Mouse (Mus musculus): ENCODE measurements around the gene Pfdn6. TPM values are rescaled to one million over a fixed set of nuclear protein-coding genes. Genes with fewer than 3 reads are reported as not detected.

Pfdn6 gene
- polyA plus RNA-seq, 1 experiment from 2014 or later, result 152 TPM

DNA sequence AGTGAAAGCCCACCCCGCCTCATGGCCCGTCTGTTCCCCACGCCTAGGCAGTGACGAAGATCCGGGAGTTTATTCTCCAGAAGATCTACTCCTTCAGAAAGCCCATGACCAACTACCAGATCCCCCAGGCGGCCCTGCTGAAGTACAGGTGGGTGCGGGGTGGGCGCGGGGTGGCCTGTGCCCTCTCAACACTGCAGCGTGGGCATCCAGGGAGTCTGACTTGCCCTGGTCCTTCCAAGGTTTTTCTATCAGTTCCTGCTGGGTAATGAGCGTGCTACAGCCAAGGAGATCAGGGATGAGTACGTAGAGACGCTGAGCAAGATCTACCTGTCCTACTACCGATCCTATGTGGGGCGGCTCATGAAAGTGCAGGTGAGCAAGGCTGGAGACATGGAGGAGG lies 19.8 kb upstream of the Pfdn6 start:
- 92% methylated on average over 15 of the region's 15 CpGs for WGBS
- Histone ChIP-seq H3K27me3 (ENCODE audit: control insufficient read depth, insufficient read depth, low read length) (no peaks in the 10 kb centered on the region), H3K4me3 (ENCODE audit: low read depth, low read length) (no peak overlapping the region), H3K27ac (ENCODE audit: low read length) (no peak overlapping the region), H3K4me1 (ENCODE audit: control insufficient read depth, insufficient read depth, low read length) (peaks cover 4% of the 10 kb centered on the region; the same call in 1 of the 2 replicates), H3K9me3 (ENCODE audit: control insufficient read depth, low read depth, low read length) (no peaks in the 10 kb centered on the region), H3K4me2 (replicated peaks; ENCODE audit: low read depth, low read length) (no peak overlapping the region), H3K9ac (replicated peaks; ENCODE audit: low read depth, low read length) (no peak overlapping the region), H3K36me3 (ENCODE audit: control insufficient read depth, insufficient read depth, low read length) (peaks cover 8% of the 10 kb centered on the region)
- no peak for ATAC-seq (ENCODE audit: insufficient number of reproducible peaks, insufficient read depth, low FRiP score, low read depth)

DNA sequence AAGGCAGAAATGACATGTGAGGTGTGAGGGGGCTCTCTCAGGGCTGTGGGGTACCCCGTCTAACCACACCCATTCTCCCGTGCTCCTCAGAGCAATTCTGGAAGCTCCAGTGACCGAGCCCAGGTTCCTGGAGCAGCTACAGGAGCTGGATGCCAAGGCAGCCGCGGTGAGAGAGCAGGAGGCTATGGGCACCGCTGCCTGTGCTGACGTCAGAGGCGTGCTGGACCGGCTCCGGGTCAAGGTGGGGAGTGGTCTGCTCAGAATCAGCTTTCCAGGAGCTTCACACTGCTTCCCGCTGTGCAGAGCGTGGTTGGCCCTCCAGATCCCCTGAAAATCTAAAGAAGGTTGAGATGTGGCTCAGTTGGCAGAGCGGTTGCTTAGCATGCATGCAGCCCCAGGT lies 19.0 kb upstream of the Pfdn6 start:
- peaks cover 12% of the 10 kb centered on the region for H3K36me3 ChIP-seq (ENCODE audit: control insufficient read depth, insufficient read depth, low read length)
- no peak overlapping the region for H3K27ac ChIP-seq (ENCODE audit: low read length)
- H3K4me1 ChIP-seq (ENCODE audit: control insufficient read depth, insufficient read depth, low read length), result peaks cover 9% of the 10 kb centered on the region; the same call in 1 of the 2 replicates
- H3K4me3 ChIP-seq (ENCODE audit: low read depth, low read length), result no peak overlapping the region
- 95% methylated on average over 13 of the region's 13 CpGs for WGBS
- no peaks in the 10 kb centered on the region for H3K9me3 ChIP-seq (ENCODE audit: control insufficient read depth, low read depth, low read length)
- no peaks in the 10 kb centered on the region for H3K27me3 ChIP-seq (ENCODE audit: control insufficient read depth, insufficient read depth, low read length)
- no peak overlapping the region for H3K9ac ChIP-seq (replicated peaks; ENCODE audit: low read depth, low read length)
- no peak overlapping the region for H3K4me2 ChIP-seq (replicated peaks; ENCODE audit: low read depth, low read length)
- ATAC-seq (ENCODE audit: insufficient number of reproducible peaks, insufficient read depth, low FRiP score, low read depth), result no peak

DNA sequence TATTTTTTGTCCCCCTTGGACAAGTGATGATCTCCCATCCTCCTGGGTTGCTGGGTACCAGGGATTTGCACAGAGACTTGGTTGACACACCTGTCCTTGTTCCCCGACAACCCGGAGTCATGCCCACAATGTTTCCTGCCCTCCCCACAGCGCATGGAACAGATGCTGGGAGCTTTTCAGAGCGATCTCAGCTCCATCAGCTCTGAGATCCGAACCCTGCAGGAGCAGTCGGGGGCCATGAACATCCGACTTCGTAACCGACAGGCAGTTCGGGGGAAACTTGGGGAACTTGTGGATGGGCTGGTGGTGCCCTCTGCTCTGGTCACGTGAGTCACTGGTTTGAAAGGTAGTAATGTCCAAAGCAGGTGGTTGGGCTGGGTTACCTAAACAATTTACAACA lies 18.3 kb upstream of the Pfdn6 start:
- Histone ChIP-seq H3K4me2 (replicated peaks; ENCODE audit: low read depth, low read length) (no peak overlapping the region), H3K4me3 (ENCODE audit: low read depth, low read length) (no peak overlapping the region), H3K9me3 (ENCODE audit: control insufficient read depth, low read depth, low read length) (no peaks in the 10 kb centered on the region), H3K4me1 (ENCODE audit: control insufficient read depth, insufficient read depth, low read length) (peaks cover 16% of the 10 kb centered on the region; the same call in 1 of the 2 replicates), H3K36me3 (ENCODE audit: control insufficient read depth, insufficient read depth, low read length) (peaks cover 17% of the 10 kb centered on the region), H3K27me3 (ENCODE audit: control insufficient read depth, insufficient read depth, low read length) (no peaks in the 10 kb centered on the region), H3K27ac (ENCODE audit: low read length) (no peak overlapping the region), H3K9ac (replicated peaks; ENCODE audit: low read depth, low read length) (no peak overlapping the region)
- 93% methylated on average over 11 of the region's 11 CpGs for WGBS
- no peak for ATAC-seq (ENCODE audit: insufficient number of reproducible peaks, insufficient read depth, low FRiP score, low read depth)

DNA sequence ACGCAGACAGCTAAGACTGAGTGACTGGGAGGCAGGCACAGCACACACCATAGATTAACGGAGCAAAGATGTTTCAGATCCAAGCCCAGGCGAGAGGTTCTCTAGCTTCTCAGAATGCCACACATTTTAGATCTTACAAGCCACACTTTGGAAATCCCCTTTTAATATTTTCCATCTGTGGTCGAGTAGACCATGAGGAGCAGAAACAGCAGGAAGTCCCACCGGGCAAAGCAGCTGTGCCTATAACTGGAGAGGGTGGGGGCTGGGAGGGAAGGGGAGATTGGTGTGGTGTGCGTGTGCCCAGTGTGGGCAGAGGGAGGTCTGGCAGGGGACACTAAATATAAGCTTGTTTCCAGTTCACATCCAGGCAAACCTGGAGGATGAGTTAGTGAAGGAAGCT lies 17.4 kb upstream of the Pfdn6 start:
- Histone ChIP-seq H3K9ac (replicated peaks; ENCODE audit: low read depth, low read length) (no peak overlapping the region), H3K4me3 (ENCODE audit: low read depth, low read length) (no peak overlapping the region), H3K4me2 (replicated peaks; ENCODE audit: low read depth, low read length) (no peak overlapping the region), H3K27me3 (ENCODE audit: control insufficient read depth, insufficient read depth, low read length) (no peaks in the 10 kb centered on the region), H3K27ac (ENCODE audit: low read length) (no peak overlapping the region), H3K4me1 (ENCODE audit: control insufficient read depth, insufficient read depth, low read length) (peaks cover 25% of the 10 kb centered on the region; the same call in 1 of the 2 replicates), H3K36me3 (ENCODE audit: control insufficient read depth, insufficient read depth, low read length) (peaks cover 26% of the 10 kb centered on the region), H3K9me3 (ENCODE audit: control insufficient read depth, low read depth, low read length) (no peaks in the 10 kb centered on the region)
- no peak for ATAC-seq (ENCODE audit: insufficient number of reproducible peaks, insufficient read depth, low FRiP score, low read depth)
- 90% methylated on average over 6 of the region's 6 CpGs for WGBS

DNA sequence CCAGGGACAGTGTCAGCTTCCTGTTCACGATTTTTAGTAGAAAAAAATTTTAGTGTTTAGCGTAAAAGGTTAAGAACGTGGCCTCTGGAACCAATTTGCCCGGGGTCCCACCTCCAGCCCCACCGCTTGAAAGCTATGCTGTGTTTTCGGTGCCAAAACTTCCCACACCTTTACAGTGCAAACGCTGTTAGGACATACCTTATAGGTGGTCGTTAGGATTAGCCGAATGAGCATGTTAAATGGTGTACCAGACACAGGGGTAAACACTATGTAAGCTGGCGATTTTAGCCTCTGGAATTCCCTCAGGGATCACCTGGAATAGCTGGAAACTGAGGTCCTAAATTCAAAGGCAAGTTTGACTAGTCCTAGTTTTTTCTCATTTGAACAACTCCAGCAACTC lies 16.2 kb upstream of the Pfdn6 start:
- Histone ChIP-seq H3K4me1 (ENCODE audit: control insufficient read depth, insufficient read depth, low read length) (peaks cover 30% of the 10 kb centered on the region; the same call in 1 of the 2 replicates), H3K36me3 (ENCODE audit: control insufficient read depth, insufficient read depth, low read length) (peaks cover 35% of the 10 kb centered on the region), H3K27ac (ENCODE audit: low read length) (peak overlapping the region; percentile 84; the same call in 1 of the 2 replicates), H3K9ac (replicated peaks; ENCODE audit: low read depth, low read length) (peak overlapping the region; percentile 54), H3K9me3 (ENCODE audit: control insufficient read depth, low read depth, low read length) (no peaks in the 10 kb centered on the region), H3K4me2 (replicated peaks; ENCODE audit: low read depth, low read length) (peak overlapping the region; percentile 84), H3K27me3 (ENCODE audit: control insufficient read depth, insufficient read depth, low read length) (no peaks in the 10 kb centered on the region), H3K4me3 (ENCODE audit: low read depth, low read length) (peak overlapping the region; percentile 99)
- WGBS, result 8% methylated on average over 10 of the region's 10 CpGs
- no peak for ATAC-seq (ENCODE audit: insufficient number of reproducible peaks, insufficient read depth, low FRiP score, low read depth)

DNA sequence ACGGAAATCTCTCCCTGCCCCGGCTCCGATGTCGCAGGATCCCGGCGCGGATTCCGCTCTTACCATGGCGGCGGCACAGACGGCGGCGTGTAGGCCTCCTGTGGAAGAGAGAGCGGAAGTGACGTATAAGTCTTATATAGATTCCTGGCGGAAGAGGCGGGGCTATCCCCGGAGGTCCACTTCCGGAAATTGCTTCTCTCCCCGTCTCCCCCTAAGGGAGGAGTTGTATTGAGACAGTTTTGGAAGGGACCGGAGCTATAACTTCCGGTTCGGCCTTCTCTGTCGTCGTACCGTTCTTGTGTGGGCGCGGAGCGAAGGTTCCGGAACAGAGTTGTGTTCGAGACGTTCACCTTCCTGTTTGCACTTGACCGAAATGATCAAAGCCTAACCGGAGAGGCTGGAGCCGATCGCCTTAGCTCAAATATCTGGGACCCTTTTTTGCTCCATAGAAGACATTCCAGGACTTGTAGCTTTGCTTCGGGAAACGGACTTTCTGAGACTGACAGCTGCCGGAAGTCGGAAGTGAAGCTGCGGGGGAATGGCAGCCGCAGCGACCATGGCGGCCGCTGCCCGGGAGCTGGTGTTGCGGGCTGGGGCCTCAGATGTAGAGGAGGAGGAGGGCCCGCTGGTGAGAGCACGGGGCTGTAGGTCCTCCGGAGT lies 15.5 kb upstream of the Pfdn6 start, which contains the start of the genes Vps52 and Rps18:
Gene Vps52, plus strand, starts transcription at position 258 of the 660 bp plus-strand sequence.
Gene Rps18, minus strand, starts transcription at position 447 of the 660 bp plus-strand sequence.
- Histone ChIP-seq H3K4me2 (replicated peaks; ENCODE audit: low read depth, low read length) (peak within 1 kb of the TSS; percentile 100), H3K9me3 (ENCODE audit: control insufficient read depth, low read depth, low read length) (no peaks in the 10 kb centered on the region), H3K4me1 (ENCODE audit: control insufficient read depth, insufficient read depth, low read length) (peaks cover 30% of the 10 kb centered on the region; the same call in 1 of the 2 replicates), H3K27me3 (ENCODE audit: control insufficient read depth, insufficient read depth, low read length) (no peaks in the 10 kb centered on the region), H3K27ac (ENCODE audit: low read length) (peak within 1 kb of the TSS; percentile 94), H3K4me3 (ENCODE audit: low read depth, low read length) (peak within 1 kb of the TSS; percentile 99), H3K36me3 (ENCODE audit: control insufficient read depth, insufficient read depth, low read length) (peaks cover 35% of the 10 kb centered on the region), H3K9ac (replicated peaks; ENCODE audit: low read depth, low read length) (peak within 1 kb of the TSS; percentile 97)
- WGBS, result under 1% methylated on average over 50 of the region's 50 CpGs
- ATAC-seq (ENCODE audit: insufficient number of reproducible peaks, insufficient read depth, low FRiP score, low read depth), result peak; percentile 89

DNA sequence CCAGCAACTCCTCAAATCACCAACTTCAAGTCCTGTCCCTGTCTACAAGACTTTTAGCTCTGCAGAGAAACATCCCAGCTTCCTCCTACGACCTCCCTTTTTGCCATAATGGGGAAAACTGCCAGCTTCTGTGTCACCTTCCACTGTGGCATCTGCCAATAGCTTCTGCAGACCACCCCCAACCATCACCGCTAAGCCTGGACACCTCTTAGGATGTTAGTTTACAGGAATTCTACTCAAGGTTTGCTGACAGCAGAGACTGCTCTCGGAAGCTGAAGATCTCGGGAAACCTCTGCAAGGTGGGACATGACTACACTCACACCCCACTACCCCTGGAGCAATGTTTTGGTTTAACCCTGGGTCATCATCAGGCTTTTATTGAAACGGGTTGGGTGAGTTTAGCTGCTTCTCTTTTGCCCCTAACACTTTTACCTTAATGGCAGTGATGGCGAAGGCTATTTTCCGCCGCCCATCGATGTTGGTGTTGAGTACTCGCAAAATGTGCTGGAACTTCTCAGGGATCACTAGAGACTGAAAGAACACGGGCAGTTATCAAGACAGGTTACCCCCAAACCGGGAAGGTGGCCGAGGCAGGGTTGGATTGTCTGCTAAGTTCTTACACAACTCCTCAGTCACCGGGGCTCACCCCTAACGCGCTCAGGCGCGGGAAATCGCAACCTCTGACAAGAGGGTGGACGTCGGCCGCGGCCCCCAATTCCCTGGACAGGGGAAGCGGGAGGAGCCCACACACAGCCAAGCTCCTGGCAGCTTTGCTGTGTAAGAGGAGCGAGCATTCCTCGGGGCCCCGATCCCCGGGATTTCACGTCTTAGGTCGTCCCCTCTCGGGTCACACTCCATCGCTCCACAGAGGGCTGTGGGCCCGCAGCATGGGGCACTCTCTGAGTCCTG lies 14.8 kb upstream of the Pfdn6 start:
- WGBS, result 1% methylated on average over 33 of the region's 33 CpGs
- peaks cover 34% of the 10 kb centered on the region for H3K36me3 ChIP-seq (ENCODE audit: control insufficient read depth, insufficient read depth, low read length)

DNA sequence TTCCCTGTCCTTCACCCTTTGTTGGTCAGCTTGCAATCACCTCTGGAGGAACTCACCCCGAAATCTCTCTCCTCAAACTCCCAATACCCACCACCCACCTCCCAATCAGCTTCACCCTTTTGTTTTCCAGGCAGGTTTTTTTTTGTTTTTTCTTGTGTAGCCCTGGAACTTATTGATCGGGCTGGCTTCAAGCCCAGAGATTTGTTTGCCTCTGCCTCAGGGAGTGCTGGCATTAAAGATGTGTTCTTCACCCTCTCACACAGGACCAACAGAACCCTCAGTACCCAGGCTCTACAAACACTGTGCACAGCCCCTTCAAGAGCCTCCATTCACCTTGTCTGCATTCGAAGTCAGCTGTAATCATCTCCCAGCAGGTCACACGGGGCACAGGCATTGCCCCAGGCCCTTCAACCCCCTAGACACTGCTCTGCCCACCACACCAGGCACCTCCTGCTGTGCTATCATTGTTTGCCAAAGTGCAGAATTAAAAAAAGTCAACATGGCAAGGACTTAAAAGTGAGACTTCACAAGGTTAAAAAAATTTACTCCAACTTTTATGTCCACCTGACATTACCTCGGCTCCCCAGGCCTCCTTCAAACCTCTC lies 13.9 kb upstream of the Pfdn6 start:
- Histone ChIP-seq H3K4me1 (ENCODE audit: control insufficient read depth, insufficient read depth, low read length) (peaks cover 39% of the 10 kb centered on the region; the same call in 1 of the 2 replicates), H3K36me3 (ENCODE audit: control insufficient read depth, insufficient read depth, low read length) (peaks cover 27% of the 10 kb centered on the region), H3K4me2 (replicated peaks; ENCODE audit: low read depth, low read length) (peak overlapping the region; percentile 100), H3K4me3 (ENCODE audit: low read depth, low read length) (peak overlapping the region; percentile 99), H3K27ac (ENCODE audit: low read length) (peak overlapping the region; percentile 94), H3K9ac (replicated peaks; ENCODE audit: low read depth, low read length) (peak overlapping the region; percentile 97), H3K27me3 (ENCODE audit: control insufficient read depth, insufficient read depth, low read length) (no peaks in the 10 kb centered on the region), H3K9me3 (ENCODE audit: control insufficient read depth, low read depth, low read length) (no peaks in the 10 kb centered on the region)
- WGBS, result 34% methylated on average over 5 of the region's 5 CpGs
- no peak for ATAC-seq (ENCODE audit: insufficient number of reproducible peaks, insufficient read depth, low FRiP score, low read depth)

More for the DNA sequence above, 14.8 kb upstream of the Pfdn6 start:
- peak overlapping the region; percentile 94 for H3K27ac ChIP-seq (ENCODE audit: low read length)
- H3K9me3 ChIP-seq (ENCODE audit: control insufficient read depth, low read depth, low read length), result no peaks in the 10 kb centered on the region
- ATAC-seq (ENCODE audit: insufficient number of reproducible peaks, insufficient read depth, low FRiP score, low read depth), result no peak
- peak overlapping the region; percentile 97 for H3K9ac ChIP-seq (replicated peaks; ENCODE audit: low read depth, low read length)
- peak overlapping the region; percentile 100 for H3K4me2 ChIP-seq (replicated peaks; ENCODE audit: low read depth, low read length)
- H3K4me3 ChIP-seq (ENCODE audit: low read depth, low read length), result peak overlapping the region; percentile 99
- H3K27me3 ChIP-seq (ENCODE audit: control insufficient read depth, insufficient read depth, low read length), result no peaks in the 10 kb centered on the region
- peaks cover 33% of the 10 kb centered on the region; the same call in 1 of the 2 replicates for H3K4me1 ChIP-seq (ENCODE audit: control insufficient read depth, insufficient read depth, low read length)
